Mouse (Mus musculus) cortical plate, adult 2 months (tissue): ENCODE measurements around the gene Osgin1.
A peak's percentile ranks its signal among the peaks of the same experiment; 100 is the strongest.

Source experiments
- CTCF ChIP-seq: fragments of 200-500 bp; IDR thresholded peaks from 2 replicates; pipeline ENCODE4 v1.5.1; 2011; ENCODE audit warnings: mild to moderate bottlenecking, control low read depth, low read length; ENCODE audit not compliant: insufficient read depth; ENCODE audit errors: extremely low read depth
- POLR2A ChIP-seq: fragments of 200-500 bp; IDR thresholded peaks from 2 replicates; pipeline ENCODE4 v1.6.1; 2011; ENCODE audit warnings: mild to moderate bottlenecking, low read length, control low read depth; ENCODE audit not compliant: insufficient read depth; ENCODE audit errors: extremely low read depth

GRCm38 (mm10) chr8:119384478-119384877 is 49.4 kb upstream of the Osgin1 start:
- TF ChIP-seq CTCF (peak; percentile 66), POLR2A (no peak)
